Mouse (Mus musculus) midbrain, embryonic 13.5 days (tissue): ENCODE data around the gene Pgp. TPM values are rescaled to one million over a fixed set of nuclear protein-coding genes. Genes with fewer than 3 reads are reported as not detected.
"Not testable (repeated sequence)": the region's sequence is repeated elsewhere in the genome, so short reads cannot be mapped to it uniquely, and the experiment has no call there.

Source experiments
- ATAC-seq: fragments of 200-750 bp; cut with Nextera tagmentation; 2 replicates; pipeline ENCODE4 v1.8.0; 2017; ENCODE audit warnings: mild to moderate bottlenecking, moderate TSS enrichment, moderate library complexity
- H3K27ac ChIP-seq: fragments of 300-500 bp; sonication (generic); 2 replicates; pipeline ENCODE4 v1.5.1; 2015; ENCODE audit warnings: inconsistent platforms, mild to moderate bottlenecking, moderate library complexity
- H3K27me3 ChIP-seq: fragments of 300-500 bp; sonication (generic); 2 replicates; pipeline ENCODE4 v1.6.1; 2015; ENCODE audit warnings: mild to moderate bottlenecking, inconsistent platforms
- H3K36me3 ChIP-seq: fragments of 300-500 bp; sonication (generic); 2 replicates; pipeline ENCODE4 v1.6.1; 2015; ENCODE audit warnings: mild to moderate bottlenecking, inconsistent platforms
- H3K4me1 ChIP-seq: fragments of 300-500 bp; sonication (generic); replicated peaks from 2 replicates; pipeline ENCODE4 v1.6.1; 2015; ENCODE audit warnings: inconsistent platforms
- H3K4me2 ChIP-seq: fragments of 300-500 bp; sonication (generic); replicated peaks from 2 replicates; pipeline ENCODE4 v1.6.1; 2015; ENCODE audit warnings: moderate library complexity, mild to moderate bottlenecking, inconsistent platforms
- H3K4me3 ChIP-seq: fragments of 300-500 bp; sonication (generic); replicated peaks from 2 replicates; pipeline ENCODE4 v1.5.1; 2015; ENCODE audit warnings: mild to moderate bottlenecking, inconsistent platforms
- H3K9ac ChIP-seq: fragments of 300-500 bp; sonication (generic); replicated peaks from 2 replicates; pipeline ENCODE4 v1.6.1; 2015; ENCODE audit warnings: mild to moderate bottlenecking, inconsistent platforms
- H3K9me3 ChIP-seq: fragments of 300-500 bp; sonication (generic); 2 replicates; pipeline ENCODE4 v1.6.1; 2016; ENCODE audit warnings: mild to moderate bottlenecking, inconsistent platforms
- WGBS: fragments of 180-500 bp; shearing (Covaris S2); methylation state at CpG from one replicate; pipeline ENCODE4 v1.1.7; 2015; 5-methylcytosine and 5-hydroxymethylcytosine counted together
- polyA plus RNA-seq: library from polyadenylated mRNA; unstranded; fragments of >200 nt; fragmentation: Nextera tagmentation; extraction: Ambion mirVana; gene quantifications from 2 replicates; pipeline ENCODE4 v1.2.1, GENCODE M21; 2015

Gene Pgp
- polyA plus RNA-seq, 1 experiment from 2014 or later = 54.9 TPM

GRCm38 (mm10) chr17:24442107-24442506 is 28.1 kb upstream of the Pgp start:
- Histone ChIP-seq H3K36me3 (peaks cover 96% of the 10 kb centered on the region), H3K9ac (no peak overlapping the region), H3K27me3 (no peaks in the 10 kb centered on the region), H3K4me3 (no peak overlapping the region), H3K9me3 (no peaks in the 10 kb centered on the region), H3K4me1 (no peaks in the 10 kb centered on the region), H3K27ac (no peak overlapping the region), H3K4me2 (no peak overlapping the region)
- no peak for ATAC-seq
- WGBS = 90% methylated on average over 14 of the region's 14 CpGs

- H3K4me2 ChIP-seq = no peak within 1 kb of the TSS
- WGBS = 81% methylated on average over 7 of the region's 7 CpGs
- H3K9ac ChIP-seq = no peak within 1 kb of the TSS
- H3K27ac ChIP-seq = no peak within 1 kb of the TSS
- peaks cover 98% of the 10 kb centered on the region for H3K36me3 ChIP-seq
- H3K9me3 ChIP-seq = no peaks in the 10 kb centered on the region
- H3K4me3 ChIP-seq = no peak within 1 kb of the TSS
- H3K4me1 ChIP-seq = no peaks in the 10 kb centered on the region
- H3K27me3 ChIP-seq = no peaks in the 10 kb centered on the region
- no peak for ATAC-seq
Observed at GRCm38 (mm10) chr17:24442632-24443155, 27.5 kb upstream of the Pgp start, which contains the start of gene Dnase1l2. Dnase1l2 (minus strand) TSS chr17:24443105.

GRCm38 (mm10) chr17:24443409-24443808 is 26.8 kb upstream of the Pgp start:
- no peaks in the 10 kb centered on the region for H3K27me3 ChIP-seq
- ATAC-seq = no peak
- H3K4me2 ChIP-seq = no peak overlapping the region
- no peak overlapping the region for H3K9ac ChIP-seq
- no peak overlapping the region for H3K27ac ChIP-seq
- H3K4me1 ChIP-seq = no peaks in the 10 kb centered on the region
- no peaks in the 10 kb centered on the region for H3K9me3 ChIP-seq
- peaks cover 98% of the 10 kb centered on the region for H3K36me3 ChIP-seq
- H3K4me3 ChIP-seq = no peak overlapping the region
- WGBS = 98% methylated on average over 4 of the region's 4 CpGs

- no peak for ATAC-seq
- 95% methylated on average over 8 of the region's 8 CpGs for WGBS
Observed at GRCm38 (mm10) chr17:24446590-24446989, 23.6 kb upstream of the Pgp start.

GRCm38 (mm10) chr17:24449507-24449906 is 20.7 kb upstream of the Pgp start:
- no peak overlapping the region for H3K27ac ChIP-seq
- H3K4me3 ChIP-seq = no peak overlapping the region
- H3K27me3 ChIP-seq = no peaks in the 10 kb centered on the region
- H3K36me3 ChIP-seq = peaks cover 74% of the 10 kb centered on the region
- H3K4me2 ChIP-seq = no peak overlapping the region
- H3K4me1 ChIP-seq = peaks cover 15% of the 10 kb centered on the region
- H3K9ac ChIP-seq = no peak overlapping the region
- no peak for ATAC-seq
- WGBS = 94% methylated on average over 6 of the region's 6 CpGs
- H3K9me3 ChIP-seq = no peaks in the 10 kb centered on the region

More at GRCm38 (mm10) chr17:24446590-24446989, 23.6 kb upstream of the Pgp start:
- Histone ChIP-seq H3K36me3 (peaks cover 100% of the 10 kb centered on the region), H3K27me3 (no peaks in the 10 kb centered on the region), H3K4me3 (no peak overlapping the region), H3K9me3 (no peaks in the 10 kb centered on the region), H3K27ac (no peak overlapping the region), H3K9ac (no peak overlapping the region), H3K4me2 (no peak overlapping the region), H3K4me1 (no peaks in the 10 kb centered on the region)

- H3K4me3 ChIP-seq = no peak overlapping the region
- no peak overlapping the region for H3K9ac ChIP-seq
- WGBS = 97% methylated on average over 6 of the region's 6 CpGs
- H3K4me1 ChIP-seq = peaks cover 15% of the 10 kb centered on the region
- no peaks in the 10 kb centered on the region for H3K9me3 ChIP-seq
- H3K36me3 ChIP-seq = peaks cover 57% of the 10 kb centered on the region
- no peaks in the 10 kb centered on the region for H3K27me3 ChIP-seq
- H3K4me2 ChIP-seq = no peak overlapping the region
- no peak overlapping the region for H3K27ac ChIP-seq
- ATAC-seq = no peak
Observed at GRCm38 (mm10) chr17:24451220-24451619, 19.0 kb upstream of the Pgp start.

- no peaks in the 10 kb centered on the region for H3K9me3 ChIP-seq
- ATAC-seq = no peak
- no peak overlapping the region for H3K27ac ChIP-seq
- H3K4me2 ChIP-seq = peak overlapping the region; percentile 85; the same call in 1 of the 2 replicates
- H3K9ac ChIP-seq = no peak overlapping the region
- H3K4me3 ChIP-seq = peak overlapping the region; percentile 88; the same call in 1 of the 2 replicates
- no peaks in the 10 kb centered on the region for H3K27me3 ChIP-seq
- WGBS = 95% methylated on average over 2 of the region's 2 CpGs
- H3K4me1 ChIP-seq = peaks cover 15% of the 10 kb centered on the region
- H3K36me3 ChIP-seq = peaks cover 36% of the 10 kb centered on the region
Observed at GRCm38 (mm10) chr17:24453372-24453771, 16.8 kb upstream of the Pgp start.

GRCm38 (mm10) chr17:24454218-24454755 is 15.9 kb upstream of the Pgp start:
- Histone ChIP-seq H3K4me2 (peak overlapping the region; percentile 85), H3K4me1 (peaks cover 15% of the 10 kb centered on the region), H3K27ac (peak overlapping the region; percentile 91), H3K36me3 (peaks cover 26% of the 10 kb centered on the region), H3K4me3 (peak overlapping the region; percentile 88), H3K9ac (peak overlapping the region; percentile 90), H3K9me3 (no peaks in the 10 kb centered on the region), H3K27me3 (no peaks in the 10 kb centered on the region)
- WGBS = 10% methylated on average over 14 of the region's 14 CpGs
- no peak for ATAC-seq

- Histone ChIP-seq H3K27ac (peak overlapping the region; percentile 91), H3K36me3 (peaks cover 20% of the 10 kb centered on the region), H3K27me3 (no peaks in the 10 kb centered on the region), H3K9me3 (no peaks in the 10 kb centered on the region), H3K4me2 (peak overlapping the region; percentile 85), H3K4me3 (peak overlapping the region; percentile 88), H3K4me1 (peaks cover 15% of the 10 kb centered on the region), H3K9ac (peak overlapping the region; percentile 90)
- WGBS = under 1% methylated on average over 67 of the region's 67 CpGs
- peak; percentile 93 for ATAC-seq
Observed at GRCm38 (mm10) chr17:24454756-24455522, 15.3 kb upstream of the Pgp start.

- H3K9me3 ChIP-seq, H3K27me3 ChIP-seq, H3K9ac ChIP-seq: not testable (repeated sequence)
- ATAC-seq = peak; percentile 21
- peak overlapping the region; percentile 88 for H3K4me3 ChIP-seq
- peaks cover 13% of the 10 kb centered on the region for H3K36me3 ChIP-seq
- peak overlapping the region; percentile 91; the same call in 1 of the 2 replicates for H3K27ac ChIP-seq
- peak overlapping the region; percentile 85 for H3K4me2 ChIP-seq
- WGBS = 51% methylated on average over 10 of the region's 10 CpGs
- peaks cover 15% of the 10 kb centered on the region for H3K4me1 ChIP-seq
Observed at GRCm38 (mm10) chr17:24455523-24456206, 14.5 kb upstream of the Pgp start.

GRCm38 (mm10) chr17:24461580-24461979 is 8.6 kb upstream of the Pgp start:
- ATAC-seq = no peak
- 61% methylated on average over 2 of the region's 2 CpGs for WGBS
- H3K27me3 ChIP-seq = no peaks in the 10 kb centered on the region
- no peak overlapping the region for H3K9ac ChIP-seq
- no peak overlapping the region for H3K4me2 ChIP-seq
- H3K4me1 ChIP-seq = no peaks in the 10 kb centered on the region
- no peaks in the 10 kb centered on the region for H3K9me3 ChIP-seq
- no peak overlapping the region for H3K27ac ChIP-seq
- H3K4me3 ChIP-seq = no peak overlapping the region
- H3K36me3 ChIP-seq = no peaks in the 10 kb centered on the region

GRCm38 (mm10) chr17:24462932-24463331 is 7.3 kb upstream of the Pgp start:
- no peak overlapping the region for H3K27ac ChIP-seq
- H3K4me3 ChIP-seq = no peak overlapping the region
- no peaks in the 10 kb centered on the region for H3K27me3 ChIP-seq
- 92% methylated on average over 1 of the region's 1 CpGs for WGBS
- H3K4me1 ChIP-seq = no peaks in the 10 kb centered on the region
- no peaks in the 10 kb centered on the region for H3K9me3 ChIP-seq
- ATAC-seq = no peak
- no peaks in the 10 kb centered on the region for H3K36me3 ChIP-seq
- H3K4me2 ChIP-seq = no peak overlapping the region
- no peak overlapping the region for H3K9ac ChIP-seq
